Mouse (Mus musculus): ENCODE results near the gene Impg1. TPM values are rescaled to one million over a fixed set of nuclear protein-coding genes. Genes with fewer than 3 reads are reported as not detected.

Gene Impg1
- polyA plus RNA-seq, 1 experiment, result 0.05 TPM

DNA sequence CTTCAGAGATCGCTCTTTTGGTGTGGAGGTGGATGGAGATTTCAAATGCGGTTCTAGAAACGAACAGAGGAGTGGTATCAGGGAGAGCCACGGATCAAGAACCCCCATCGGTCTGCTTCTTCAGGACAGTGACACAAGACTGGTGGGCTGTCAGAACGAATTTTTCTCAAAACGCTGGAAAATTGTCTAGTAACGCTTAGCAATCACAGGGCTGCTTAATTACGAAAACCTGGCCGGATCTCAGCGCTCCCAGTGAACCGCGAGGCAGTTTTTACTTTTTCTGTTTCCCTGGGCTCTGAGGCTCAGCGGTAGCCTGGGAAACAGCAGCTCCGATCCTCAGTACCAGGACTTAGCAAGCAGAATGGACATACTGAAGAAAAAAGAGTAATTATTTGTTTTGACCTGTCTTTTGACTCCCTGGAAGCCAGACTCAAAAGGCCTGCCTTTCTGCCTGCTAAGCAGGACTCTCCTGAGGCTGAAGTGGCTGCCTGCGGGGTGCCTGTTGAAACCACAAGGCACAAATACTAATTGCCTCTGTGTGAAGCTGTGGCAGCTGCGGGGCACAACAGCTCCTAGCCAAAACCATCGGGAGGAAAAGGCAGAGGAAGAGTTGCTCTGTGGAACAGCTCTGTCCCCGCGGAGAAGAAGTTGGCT lies 113.5 kb downstream of the Impg1 start:
- WGBS, result 80% methylated on average over 20 of the region's 20 CpGs
- H3K4me1 ChIP-seq (replicated peaks; ENCODE audit: control insufficient read depth, insufficient read depth, low read length), result no peaks in the 10 kb centered on the region
- no peaks in the 10 kb centered on the region for H3K36me3 ChIP-seq (ENCODE audit: control insufficient read depth, insufficient read depth, low read length)
- no peak overlapping the region for H3K4me3 ChIP-seq (ENCODE audit: control insufficient read depth, insufficient read depth, low read length)
- TF ChIP-seq CTCF (IDR thresholded peaks at IDR 0.05; ENCODE audit: borderline replicate concordance, control insufficient read depth, extremely low read depth, insufficient read depth, low read length, poor library complexity) (no peak), POLR2A (IDR thresholded peaks at IDR 0.05; ENCODE audit: control insufficient read depth, extremely low read depth, insufficient read depth, low read length, poor library complexity) (no peak)
- H3K27ac ChIP-seq (ENCODE audit: control insufficient read depth, insufficient read depth, low read length), result no peak overlapping the region
- no peak for DNase-seq
- no peaks in the 10 kb centered on the region for H3K27me3 ChIP-seq (ENCODE audit: control insufficient read depth, insufficient read depth, low read length)

- TF ChIP-seq CTCF (IDR thresholded peaks at IDR 0.05; ENCODE audit: borderline replicate concordance, control insufficient read depth, extremely low read depth, insufficient read depth, low read length, poor library complexity), result no peak
- no peak for TF ChIP-seq POLR2A (IDR thresholded peaks at IDR 0.05; ENCODE audit: control insufficient read depth, extremely low read depth, insufficient read depth, low read length, poor library complexity)
- WGBS, result 86% methylated on average over 7 of the region's 7 CpGs
- no peak for DNase-seq
- no peaks in the 10 kb centered on the region for H3K27me3 ChIP-seq (ENCODE audit: control insufficient read depth, insufficient read depth, low read length)
- no peak overlapping the region for H3K27ac ChIP-seq (ENCODE audit: control insufficient read depth, insufficient read depth, low read length)
- H3K36me3 ChIP-seq (ENCODE audit: control insufficient read depth, insufficient read depth, low read length), result no peaks in the 10 kb centered on the region
- no peak overlapping the region for H3K4me3 ChIP-seq (ENCODE audit: control insufficient read depth, insufficient read depth, low read length)
- H3K4me1 ChIP-seq (replicated peaks; ENCODE audit: control insufficient read depth, insufficient read depth, low read length), result no peaks in the 10 kb centered on the region
Observed at GRCm38 (mm10) chr9:80351295-80351677, 114.0 kb downstream of the Impg1 start.

DNA sequence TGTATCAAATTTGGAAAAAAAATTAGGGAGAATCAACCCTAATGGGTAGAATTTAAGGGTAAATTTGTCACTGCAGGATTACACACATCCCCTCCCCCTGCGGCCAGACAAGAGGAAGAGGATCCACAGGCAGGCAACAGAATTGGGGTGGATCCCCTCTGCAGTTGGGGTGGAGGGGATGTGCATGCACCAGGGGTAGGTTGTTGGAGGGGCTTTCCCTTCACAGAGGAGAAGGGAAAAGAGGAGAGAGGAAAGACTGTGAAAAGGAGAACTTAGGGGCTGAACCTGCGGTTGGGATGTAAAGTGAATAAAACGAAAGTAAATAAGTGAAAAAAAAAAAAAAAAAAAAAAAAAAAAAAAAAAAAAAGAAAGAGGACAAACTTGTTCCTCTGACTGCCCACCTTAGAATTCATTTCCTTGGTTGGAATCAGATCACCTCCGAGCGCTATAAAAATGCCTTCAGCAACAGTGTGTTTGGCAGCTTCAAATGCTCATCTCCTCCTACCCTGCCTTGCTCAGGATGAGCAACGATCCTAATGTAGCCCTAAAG lies 120.8 kb downstream of the Impg1 start:
- TF ChIP-seq CTCF (IDR thresholded peaks at IDR 0.05; ENCODE audit: borderline replicate concordance, control insufficient read depth, extremely low read depth, insufficient read depth, low read length, poor library complexity), result no peak
- TF ChIP-seq POLR2A (IDR thresholded peaks at IDR 0.05; ENCODE audit: control insufficient read depth, extremely low read depth, insufficient read depth, low read length, poor library complexity), result no peak
- Histone ChIP-seq H3K4me3 (ENCODE audit: control insufficient read depth, insufficient read depth, low read length) (no peak overlapping the region), H3K27ac (ENCODE audit: control insufficient read depth, insufficient read depth, low read length) (no peak overlapping the region), H3K27me3 (ENCODE audit: control insufficient read depth, insufficient read depth, low read length) (no peaks in the 10 kb centered on the region), H3K36me3 (ENCODE audit: control insufficient read depth, insufficient read depth, low read length) (no peaks in the 10 kb centered on the region), H3K4me1 (replicated peaks; ENCODE audit: control insufficient read depth, insufficient read depth, low read length) (peaks cover 14% of the 10 kb centered on the region)
- 14% methylated on average over 6 of the region's 6 CpGs for WGBS
- no peak for DNase-seq

- H3K27ac ChIP-seq (ENCODE audit: control insufficient read depth, insufficient read depth, low read length), result no peak overlapping the region
- 27% methylated on average over 6 of the region's 6 CpGs for WGBS
Observed at GRCm38 (mm10) chr9:80342520-80342919, 122.8 kb downstream of the Impg1 start.

GRCm38 (mm10) chr9:80341756-80342155 lies 123.5 kb downstream of the Impg1 start:
- Histone ChIP-seq H3K27ac (ENCODE audit: control insufficient read depth, insufficient read depth, low read length) (no peak overlapping the region), H3K4me3 (ENCODE audit: control insufficient read depth, insufficient read depth, low read length) (peak overlapping the region; percentile 34), H3K4me1 (replicated peaks; ENCODE audit: control insufficient read depth, insufficient read depth, low read length) (peaks cover 14% of the 10 kb centered on the region), H3K36me3 (ENCODE audit: control insufficient read depth, insufficient read depth, low read length) (no peaks in the 10 kb centered on the region), H3K27me3 (ENCODE audit: control insufficient read depth, insufficient read depth, low read length) (no peaks in the 10 kb centered on the region)
- no peak for DNase-seq
- TF ChIP-seq POLR2A (IDR thresholded peaks at IDR 0.05; ENCODE audit: control insufficient read depth, extremely low read depth, insufficient read depth, low read length, poor library complexity), result no peak
- 78% methylated on average over 16 of the region's 16 CpGs for WGBS

More at GRCm38 (mm10) chr9:80342520-80342919, 122.8 kb downstream of the Impg1 start:
- H3K4me1 ChIP-seq (replicated peaks; ENCODE audit: control insufficient read depth, insufficient read depth, low read length), result peaks cover 14% of the 10 kb centered on the region
- no peak for DNase-seq
- no peak overlapping the region for H3K4me3 ChIP-seq (ENCODE audit: control insufficient read depth, insufficient read depth, low read length)
- no peak for TF ChIP-seq POLR2A (IDR thresholded peaks at IDR 0.05; ENCODE audit: control insufficient read depth, extremely low read depth, insufficient read depth, low read length, poor library complexity)
- no peak for TF ChIP-seq CTCF (IDR thresholded peaks at IDR 0.05; ENCODE audit: borderline replicate concordance, control insufficient read depth, extremely low read depth, insufficient read depth, low read length, poor library complexity)
- no peaks in the 10 kb centered on the region for H3K36me3 ChIP-seq (ENCODE audit: control insufficient read depth, insufficient read depth, low read length)
- no peaks in the 10 kb centered on the region for H3K27me3 ChIP-seq (ENCODE audit: control insufficient read depth, insufficient read depth, low read length)

GRCm38 (mm10) chr9:80340927-80341326 lies 124.4 kb downstream of the Impg1 start:
- 98% methylated on average over 1 of the region's 1 CpGs for WGBS
- no peak overlapping the region for H3K4me3 ChIP-seq (ENCODE audit: control insufficient read depth, insufficient read depth, low read length)
- no peak for DNase-seq
- no peaks in the 10 kb centered on the region for H3K36me3 ChIP-seq (ENCODE audit: control insufficient read depth, insufficient read depth, low read length)
- peaks cover 14% of the 10 kb centered on the region for H3K4me1 ChIP-seq (replicated peaks; ENCODE audit: control insufficient read depth, insufficient read depth, low read length)
- TF ChIP-seq POLR2A (IDR thresholded peaks at IDR 0.05; ENCODE audit: control insufficient read depth, extremely low read depth, insufficient read depth, low read length, poor library complexity) (no peak), CTCF (IDR thresholded peaks at IDR 0.05; ENCODE audit: borderline replicate concordance, control insufficient read depth, extremely low read depth, insufficient read depth, low read length, poor library complexity) (no peak)
- H3K27ac ChIP-seq (ENCODE audit: control insufficient read depth, insufficient read depth, low read length), result no peak overlapping the region
- no peaks in the 10 kb centered on the region for H3K27me3 ChIP-seq (ENCODE audit: control insufficient read depth, insufficient read depth, low read length)

Data from thymus, adult 2 months (tissue).